Mouse (Mus musculus): ENCODE results near the gene AI597479. TPM values are rescaled to one million over a fixed set of nuclear protein-coding genes. Genes with fewer than 3 reads are reported as not detected.

Gene AI597479
- polyA plus RNA-seq, 1 experiment from 2014 or later: 16.3 TPM

DNA sequence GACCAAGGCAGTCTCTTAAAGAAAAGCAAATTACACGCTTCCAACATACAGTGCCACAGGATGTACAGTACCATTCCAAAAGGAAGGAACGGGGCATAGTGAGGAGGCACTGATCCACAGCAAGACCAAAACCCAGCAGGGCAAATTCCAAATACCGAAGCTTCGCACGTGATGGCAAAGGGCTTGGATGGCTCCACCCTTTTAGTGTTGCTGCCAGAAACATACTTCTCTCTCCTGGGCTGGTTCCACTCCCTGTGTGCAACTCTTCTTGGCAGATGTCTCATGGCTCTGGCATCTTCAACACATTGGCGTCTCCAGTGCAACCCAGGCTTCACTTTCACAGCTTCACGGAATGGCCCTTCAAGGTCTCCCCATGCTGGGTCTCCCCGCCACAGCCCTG is 18.9 kb downstream of the AI597479 start:
- no peaks in the 10 kb centered on the region for H3K27me3 ChIP-seq (replicated peaks; ENCODE audit: insufficient read depth, low read length)
- H3K4me3 ChIP-seq (ENCODE audit: low read depth, low read length): no peak overlapping the region
- no peaks in the 10 kb centered on the region for H3K4me1 ChIP-seq (ENCODE audit: insufficient read depth, low read depth, low read length)
- H3K9ac ChIP-seq (replicated peaks; ENCODE audit: low read depth): no peak overlapping the region
- peaks cover 24% of the 10 kb centered on the region; the same call in 1 of the 2 replicates for H3K36me3 ChIP-seq (ENCODE audit: insufficient read depth, low read length)
- no peak overlapping the region for H3K27ac ChIP-seq (ENCODE audit: low read length)
- no peak overlapping the region for H3K4me2 ChIP-seq (replicated peaks; ENCODE audit: low read depth, low read length)
- H3K9me3 ChIP-seq (ENCODE audit: low read length): no peaks in the 10 kb centered on the region
- no peak for ATAC-seq
- TF ChIP-seq CTCF (IDR thresholded peaks at IDR 0.05) (no peak), EP300 (IDR thresholded peaks at IDR 0.05) (no peak)
- no peak for DNase-seq (ENCODE audit: low spot score)
- 94% methylated on average over 8 of the region's 8 CpGs for WGBS

DNA sequence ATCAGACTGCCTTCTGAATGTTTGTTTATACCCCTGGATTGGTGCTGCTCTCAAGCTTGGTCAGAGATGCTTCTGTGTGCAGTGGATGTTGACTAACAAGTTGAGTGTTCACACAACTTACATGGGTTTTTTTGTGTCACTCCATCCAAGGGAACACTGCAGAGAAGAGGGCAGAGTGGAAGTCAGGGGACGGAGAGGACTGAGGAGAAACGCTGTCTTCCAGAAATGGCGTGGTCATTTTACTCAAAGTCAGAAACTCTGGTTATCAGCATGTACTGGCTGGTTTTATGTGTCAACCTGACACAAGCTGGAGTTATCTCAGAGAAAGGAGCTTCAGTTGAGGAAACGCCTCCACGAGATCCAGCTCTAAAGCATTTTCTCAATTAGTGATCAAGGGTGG is 22.4 kb downstream of the AI597479 start:
- no peak overlapping the region for H3K4me2 ChIP-seq (replicated peaks; ENCODE audit: low read depth, low read length)
- no peak overlapping the region for H3K4me3 ChIP-seq (ENCODE audit: low read depth, low read length)
- H3K9ac ChIP-seq (replicated peaks; ENCODE audit: low read depth): no peak overlapping the region
- no peak for DNase-seq (ENCODE audit: low spot score)
- H3K36me3 ChIP-seq (ENCODE audit: insufficient read depth, low read length): peaks cover 13% of the 10 kb centered on the region; the same call in 1 of the 2 replicates
- TF ChIP-seq CTCF (IDR thresholded peaks at IDR 0.05) (no peak), EP300 (IDR thresholded peaks at IDR 0.05) (no peak)
- no peak overlapping the region for H3K27ac ChIP-seq (ENCODE audit: low read length)
- no peak for ATAC-seq
- H3K4me1 ChIP-seq (ENCODE audit: insufficient read depth, low read depth, low read length): no peaks in the 10 kb centered on the region
- WGBS: 96% methylated on average over 5 of the region's 5 CpGs
- H3K27me3 ChIP-seq (replicated peaks; ENCODE audit: insufficient read depth, low read length): no peaks in the 10 kb centered on the region
- H3K9me3 ChIP-seq (ENCODE audit: low read length): no peaks in the 10 kb centered on the region

DNA sequence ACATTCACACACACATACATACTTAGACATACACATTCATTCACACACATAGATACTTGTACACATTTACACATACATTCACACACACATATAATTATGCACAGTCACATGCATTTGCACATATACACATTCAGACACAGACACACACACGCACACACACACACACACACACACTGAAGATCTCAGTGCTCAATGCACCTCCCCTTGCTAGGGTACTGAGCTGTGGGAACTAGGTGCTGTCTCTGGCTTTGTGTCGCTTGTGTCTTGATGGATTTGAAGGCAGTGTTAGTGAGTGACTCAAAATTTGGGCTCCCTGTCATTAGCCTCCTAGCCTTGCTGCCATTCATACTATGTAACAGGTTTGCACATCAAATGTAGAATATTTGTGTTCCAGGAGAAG is 24.1 kb downstream of the AI597479 start:
- H3K36me3 ChIP-seq (ENCODE audit: insufficient read depth, low read length): peaks cover 6% of the 10 kb centered on the region; the same call in 1 of the 2 replicates
- 85% methylated on average over 2 of the region's 2 CpGs for WGBS
- TF ChIP-seq CTCF (IDR thresholded peaks at IDR 0.05) (no peak), EP300 (IDR thresholded peaks at IDR 0.05) (no peak)

DNA sequence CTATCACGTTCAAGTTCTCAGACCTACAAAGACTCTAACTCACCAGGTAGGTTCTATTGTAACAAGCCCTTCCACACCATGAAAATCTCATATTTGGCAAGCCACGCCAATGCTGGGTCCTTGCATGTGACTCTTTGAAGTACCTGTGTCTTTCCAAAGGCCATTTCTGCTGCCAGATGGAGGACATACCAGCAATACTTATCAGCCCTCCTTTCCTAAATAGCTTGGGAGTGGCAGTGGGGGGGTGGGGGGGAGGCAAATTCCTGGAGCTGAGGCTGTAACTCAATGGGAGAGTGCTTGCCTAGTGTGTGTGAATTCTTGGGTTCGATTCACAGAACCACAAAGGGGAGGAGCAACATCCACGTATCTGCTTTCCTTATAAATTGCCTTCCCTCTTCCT is 26.2 kb downstream of the AI597479 start:
- Histone ChIP-seq H3K9me3 (ENCODE audit: low read length) (no peaks in the 10 kb centered on the region), H3K27me3 (replicated peaks; ENCODE audit: insufficient read depth, low read length) (no peaks in the 10 kb centered on the region), H3K9ac (replicated peaks; ENCODE audit: low read depth) (no peak overlapping the region), H3K36me3 (ENCODE audit: insufficient read depth, low read length) (no peaks in the 10 kb centered on the region), H3K27ac (ENCODE audit: low read length) (no peak overlapping the region; the same call in 1 of the 2 replicates), H3K4me1 (ENCODE audit: insufficient read depth, low read depth, low read length) (no peaks in the 10 kb centered on the region), H3K4me2 (replicated peaks; ENCODE audit: low read depth, low read length) (no peak overlapping the region), H3K4me3 (ENCODE audit: low read depth, low read length) (no peak overlapping the region)
- 51% methylated on average over 4 of the region's 4 CpGs for WGBS
- DNase-seq (ENCODE audit: low spot score) (peak; percentile 45), ATAC-seq (peak; percentile 57)
- TF ChIP-seq EP300 (IDR thresholded peaks at IDR 0.05) (peak; percentile 62), CTCF (IDR thresholded peaks at IDR 0.05) (no peak)

More for the DNA sequence above, 24.1 kb downstream of the AI597479 start:
- H3K27me3 ChIP-seq (replicated peaks; ENCODE audit: insufficient read depth, low read length): no peaks in the 10 kb centered on the region
- H3K4me1 ChIP-seq (ENCODE audit: insufficient read depth, low read depth, low read length): no peaks in the 10 kb centered on the region
- no peak overlapping the region for H3K9ac ChIP-seq (replicated peaks; ENCODE audit: low read depth)
- H3K4me2 ChIP-seq (replicated peaks; ENCODE audit: low read depth, low read length): no peak overlapping the region
- H3K27ac ChIP-seq (ENCODE audit: low read length): no peak overlapping the region
- H3K9me3 ChIP-seq (ENCODE audit: low read length): no peaks in the 10 kb centered on the region
- DNase-seq (ENCODE audit: low spot score) (no peak), ATAC-seq (no peak)
- H3K4me3 ChIP-seq (ENCODE audit: low read depth, low read length): no peak overlapping the region

DNA sequence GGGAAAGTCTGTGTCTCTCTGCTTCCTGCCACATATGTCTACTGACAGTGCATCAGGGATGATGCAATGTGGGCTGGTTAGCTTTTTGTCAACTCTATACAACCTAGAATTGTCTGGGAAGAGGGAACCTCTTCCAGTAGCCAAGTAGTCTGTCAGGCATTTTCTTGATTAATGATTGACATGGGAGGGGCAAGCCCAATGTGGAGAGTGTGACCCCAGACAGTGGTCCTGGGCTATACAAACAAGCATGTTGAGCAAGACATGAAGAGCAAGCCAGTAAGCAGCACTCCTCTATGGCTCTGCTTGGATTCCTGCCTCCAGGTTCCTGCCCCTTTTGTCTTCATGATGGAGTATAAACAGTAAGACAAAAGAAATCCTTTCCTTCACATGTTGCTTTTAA is 28.7 kb downstream of the AI597479 start:
- TF ChIP-seq CTCF (IDR thresholded peaks at IDR 0.05) (no peak), EP300 (IDR thresholded peaks at IDR 0.05) (no peak)
- H3K27me3 ChIP-seq (replicated peaks; ENCODE audit: insufficient read depth, low read length): no peaks in the 10 kb centered on the region
- peak overlapping the region; percentile 20; the same call in 1 of the 2 replicates for H3K27ac ChIP-seq (ENCODE audit: low read length)
- H3K4me2 ChIP-seq (replicated peaks; ENCODE audit: low read depth, low read length): no peak overlapping the region
- H3K4me3 ChIP-seq (ENCODE audit: low read depth, low read length): no peak overlapping the region
- no peaks in the 10 kb centered on the region for H3K4me1 ChIP-seq (ENCODE audit: insufficient read depth, low read depth, low read length)
- no peak overlapping the region for H3K9ac ChIP-seq (replicated peaks; ENCODE audit: low read depth)
- DNase-seq (ENCODE audit: low spot score) (no peak), ATAC-seq (no peak)
- H3K36me3 ChIP-seq (ENCODE audit: insufficient read depth, low read length): no peaks in the 10 kb centered on the region
- H3K9me3 ChIP-seq (ENCODE audit: low read length): no peaks in the 10 kb centered on the region

DNA sequence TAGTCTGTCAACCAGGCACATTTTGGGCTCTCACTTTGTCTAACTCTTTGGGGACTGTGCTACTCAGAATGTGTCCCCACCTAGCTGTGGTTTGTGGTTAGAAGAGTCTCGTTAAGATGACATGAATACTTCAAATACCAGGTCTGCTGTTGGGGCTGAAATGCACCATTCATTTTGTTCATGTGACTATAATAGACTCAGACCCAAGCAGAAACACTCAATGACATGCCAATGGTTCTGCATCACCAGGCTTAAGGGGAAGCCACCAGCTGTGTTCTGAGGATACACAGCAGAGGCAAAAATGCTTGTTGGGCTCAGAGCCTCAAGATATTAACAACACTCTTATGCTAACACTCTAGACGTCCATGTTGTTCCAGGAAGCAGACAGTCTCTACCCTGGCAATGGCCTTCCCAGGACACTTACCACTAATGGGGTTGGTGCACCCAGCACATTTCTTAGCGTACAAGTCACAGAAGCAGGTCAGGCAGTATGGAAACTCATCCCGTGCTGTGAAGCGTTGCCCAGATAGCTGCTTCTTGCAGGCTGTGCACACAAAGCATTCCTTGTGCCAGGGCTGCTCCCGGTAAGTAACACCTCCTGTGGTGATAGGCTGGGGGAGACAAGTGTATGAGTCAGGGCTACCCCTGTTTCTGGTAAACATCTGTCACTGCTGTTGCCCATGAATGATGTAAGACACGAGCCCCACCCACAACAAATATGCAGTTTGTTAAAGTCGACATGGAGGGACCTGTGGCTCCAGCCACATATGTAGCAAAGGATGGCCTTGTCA is 29.5 kb downstream of the AI597479 start:
- DNase-seq (ENCODE audit: low spot score) (peak; percentile 39), ATAC-seq (peak; percentile 85)
- Histone ChIP-seq H3K4me3 (ENCODE audit: low read depth, low read length) (no peak overlapping the region), H3K4me2 (replicated peaks; ENCODE audit: low read depth, low read length) (no peak overlapping the region), H3K27ac (ENCODE audit: low read length) (peak overlapping the region; percentile 20; the same call in 1 of the 2 replicates), H3K36me3 (ENCODE audit: insufficient read depth, low read length) (no peaks in the 10 kb centered on the region), H3K27me3 (replicated peaks; ENCODE audit: insufficient read depth, low read length) (no peaks in the 10 kb centered on the region), H3K9me3 (ENCODE audit: low read length) (no peaks in the 10 kb centered on the region), H3K4me1 (ENCODE audit: insufficient read depth, low read depth, low read length) (no peaks in the 10 kb centered on the region), H3K9ac (replicated peaks; ENCODE audit: low read depth) (no peak overlapping the region)
- TF ChIP-seq EP300 (IDR thresholded peaks at IDR 0.05) (peak; percentile 89), CTCF (IDR thresholded peaks at IDR 0.05) (no peak)
- WGBS: 60% methylated on average over 8 of the region's 8 CpGs
